Mouse (Mus musculus): Measurements from ENCODE around the gene Rtn2. TPM values are rescaled to one million over a fixed set of nuclear protein-coding genes. Genes with fewer than 3 reads are reported as not detected.

Rtn2 gene
- polyA plus RNA-seq, 1 experiment, result 9.1 TPM

DNA sequence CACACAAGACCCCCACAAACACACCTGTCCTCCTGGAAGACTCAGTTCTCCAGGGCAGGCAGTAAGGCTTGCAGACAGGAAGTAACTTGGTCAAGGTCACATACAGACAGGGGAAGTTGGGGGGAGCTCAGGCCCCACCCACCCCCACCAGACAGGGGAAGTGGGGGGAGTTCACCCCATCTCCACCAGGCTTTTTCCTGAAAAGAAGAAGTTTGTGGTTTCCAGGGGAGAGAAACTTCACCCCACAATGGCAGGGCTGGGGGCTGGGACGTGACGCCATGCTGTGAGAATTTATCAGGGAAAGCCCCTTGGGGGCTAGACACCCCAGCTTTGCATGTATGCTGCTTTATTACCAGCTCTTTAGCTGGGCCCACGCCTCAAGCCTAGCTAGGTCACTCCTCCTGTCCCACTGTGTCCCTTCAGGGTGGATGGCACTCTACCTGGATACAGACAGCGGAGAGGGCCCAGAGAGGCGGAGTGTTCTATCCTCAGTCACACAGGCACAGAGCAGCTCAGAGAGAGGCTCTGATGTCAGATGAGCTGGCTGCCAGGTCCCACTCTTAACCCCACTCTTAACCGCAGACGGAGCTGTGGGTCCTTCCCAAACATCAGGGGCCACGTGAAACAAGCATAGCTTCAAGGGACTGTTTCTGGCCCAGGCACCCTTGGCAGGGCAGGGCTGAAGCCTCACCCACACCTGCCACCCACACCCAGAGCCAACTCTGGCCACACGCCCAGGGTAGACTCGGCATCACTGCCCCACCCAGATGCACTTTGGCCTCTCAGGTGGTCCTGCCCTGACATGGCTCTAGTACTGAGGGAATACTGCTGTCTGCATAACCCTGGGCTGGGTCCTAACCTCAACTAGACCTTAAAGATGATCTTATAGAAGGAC lies 16.2 kb upstream of the Rtn2 start:
- Histone ChIP-seq H3K27me3 (ENCODE audit: control insufficient read depth, insufficient read depth, low read length) (no peaks in the 10 kb centered on the region), H3K27ac (ENCODE audit: insufficient read depth, low read length) (peak overlapping the region; percentile 87), H3K4me3 (ENCODE audit: extremely low read depth, insufficient read depth, insufficient read length) (peak overlapping the region; percentile 20; the same call in 1 of the 2 replicates), H3K4me1 (ENCODE audit: control insufficient read depth, insufficient read depth, insufficient read length) (peaks cover 35% of the 10 kb centered on the region), H3K36me3 (ENCODE audit: control insufficient read depth, insufficient read depth, low read length) (peaks cover 30% of the 10 kb centered on the region)
- peak; percentile 64 to 80 for DNase-seq (ENCODE audit: low read depth in 1 of 2, low spot score in 2 of 2)
- TF ChIP-seq CTCF (IDR thresholded peaks at IDR 0.05; ENCODE audit: extremely low read depth, insufficient read depth, insufficient read length, insufficient replicate concordance) (no peak), POLR2A (IDR thresholded peaks at IDR 0.05; ENCODE audit: low read depth, low read length) (no peak)
- WGBS, result 6% methylated on average over 10 of the region's 10 CpGs

DNA sequence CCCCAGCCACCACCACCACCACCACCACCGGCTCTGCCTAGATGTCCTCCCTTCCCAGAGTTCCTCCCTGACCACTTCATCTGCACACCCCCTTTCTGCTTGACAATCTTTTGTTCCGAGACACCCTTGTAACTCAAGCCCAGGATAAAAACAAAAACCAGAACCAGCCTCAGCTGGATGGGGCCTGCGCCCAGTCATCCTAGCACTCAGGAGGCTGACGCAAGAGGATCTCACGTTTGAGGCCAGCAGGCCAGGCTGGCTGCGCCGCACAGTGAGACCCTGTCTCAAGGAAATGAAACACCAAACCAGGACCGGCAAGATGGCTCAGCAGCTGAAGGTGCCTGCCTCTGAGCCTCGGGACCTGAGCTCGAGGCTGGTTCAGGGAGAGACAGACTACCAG lies 15.4 kb upstream of the Rtn2 start:
- Histone ChIP-seq H3K27me3 (ENCODE audit: control insufficient read depth, insufficient read depth, low read length) (no peaks in the 10 kb centered on the region), H3K4me3 (ENCODE audit: extremely low read depth, insufficient read depth, insufficient read length) (no peak overlapping the region; the same call in 1 of the 2 replicates), H3K27ac (ENCODE audit: insufficient read depth, low read length) (peak overlapping the region; percentile 59), H3K4me1 (ENCODE audit: control insufficient read depth, insufficient read depth, insufficient read length) (peaks cover 35% of the 10 kb centered on the region), H3K36me3 (ENCODE audit: control insufficient read depth, insufficient read depth, low read length) (peaks cover 21% of the 10 kb centered on the region)
- DNase-seq (ENCODE audit: low read depth in 1 of 2, low spot score in 2 of 2), result no peak
- 27% methylated on average over 10 of the region's 10 CpGs for WGBS
- TF ChIP-seq POLR2A (IDR thresholded peaks at IDR 0.05; ENCODE audit: low read depth, low read length) (no peak), CTCF (IDR thresholded peaks at IDR 0.05; ENCODE audit: extremely low read depth, insufficient read depth, insufficient read length, insufficient replicate concordance) (no peak)

DNA sequence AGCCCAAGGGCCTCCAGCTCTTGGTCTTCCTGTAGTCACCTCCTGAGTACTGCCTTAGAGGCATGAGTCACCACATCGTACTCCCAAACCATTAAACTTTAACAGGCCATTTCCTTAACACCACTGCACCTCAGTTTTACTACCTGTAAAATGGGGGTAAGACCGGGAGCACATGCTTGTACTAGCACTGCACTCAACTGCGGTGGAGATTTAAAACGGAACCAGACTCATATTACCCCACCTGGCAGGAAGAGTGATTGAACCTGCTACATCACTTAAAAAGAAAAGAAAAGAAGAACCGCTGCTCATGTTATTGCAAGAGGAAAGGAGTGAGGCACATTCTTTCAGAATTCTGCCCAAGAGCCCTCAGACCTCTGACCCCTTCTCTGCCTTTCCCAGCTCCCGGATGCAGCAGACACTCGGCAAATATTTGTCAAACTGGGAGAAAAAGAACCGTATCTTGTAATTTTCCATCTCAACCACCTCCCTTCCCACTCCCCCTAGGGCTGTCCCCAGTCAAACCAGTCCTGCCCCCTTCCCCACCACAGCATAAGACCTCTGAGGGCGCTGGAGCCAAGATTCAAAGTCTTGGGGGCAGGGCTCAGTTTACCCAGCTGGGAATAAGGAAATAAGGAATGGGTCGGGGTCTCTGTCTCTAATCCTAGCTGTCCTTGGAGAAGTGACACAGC lies 13.3 kb upstream of the Rtn2 start:
- Histone ChIP-seq H3K27me3 (ENCODE audit: control insufficient read depth, insufficient read depth, low read length) (no peaks in the 10 kb centered on the region), H3K4me3 (ENCODE audit: extremely low read depth, insufficient read depth, insufficient read length) (peak overlapping the region; percentile 91), H3K27ac (ENCODE audit: insufficient read depth, low read length) (peak overlapping the region; percentile 86), H3K4me1 (ENCODE audit: control insufficient read depth, insufficient read depth, insufficient read length) (peaks cover 39% of the 10 kb centered on the region), H3K36me3 (ENCODE audit: control insufficient read depth, insufficient read depth, low read length) (peaks cover 8% of the 10 kb centered on the region)
- DNase-seq (ENCODE audit: low read depth in 1 of 2, low spot score in 2 of 2), result no peak
- WGBS, result 7% methylated on average over 10 of the region's 10 CpGs
- TF ChIP-seq POLR2A (IDR thresholded peaks at IDR 0.05; ENCODE audit: low read depth, low read length) (no peak), CTCF (IDR thresholded peaks at IDR 0.05; ENCODE audit: extremely low read depth, insufficient read depth, insufficient read length, insufficient replicate concordance) (no peak)

DNA sequence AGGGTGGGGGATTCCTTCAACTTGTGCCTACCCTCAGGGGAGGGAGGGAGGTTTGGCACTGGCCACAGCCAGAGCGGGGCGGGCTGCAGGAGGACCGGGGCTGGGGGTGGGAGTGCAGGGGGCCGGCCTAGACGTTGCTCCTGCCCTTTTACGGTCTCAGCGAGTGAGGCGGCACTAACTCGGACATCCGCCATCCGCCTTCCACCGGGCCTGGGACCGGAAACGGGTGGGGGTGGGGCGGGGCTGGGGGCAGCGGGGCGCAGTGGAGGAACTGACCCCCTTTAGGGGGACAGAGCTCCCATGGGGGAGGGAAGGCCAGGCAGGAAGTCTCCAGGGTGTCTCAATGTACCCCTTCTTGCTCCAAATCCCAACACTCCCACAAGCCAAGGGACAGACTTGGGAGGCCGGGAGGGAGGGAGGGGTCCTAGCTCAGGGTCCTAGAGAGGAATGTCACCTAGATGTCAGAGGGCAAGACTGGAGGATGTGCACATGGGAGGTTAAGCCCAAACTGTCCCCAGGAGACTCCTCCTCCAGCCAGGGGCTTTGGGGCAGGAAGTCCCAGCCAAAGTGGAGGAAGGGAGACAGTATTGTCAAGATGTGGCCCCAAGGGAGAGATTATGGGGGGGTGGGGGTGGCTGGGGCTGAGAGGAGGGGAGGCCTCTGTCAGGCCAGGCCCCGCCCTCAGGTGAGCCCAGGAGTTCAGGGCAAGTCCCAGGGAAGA lies 12.5 kb upstream of the Rtn2 start:
- peaks cover 37% of the 10 kb centered on the region for H3K4me1 ChIP-seq (ENCODE audit: control insufficient read depth, insufficient read depth, insufficient read length)
- peak; percentile 1; the same call in 1 of the 2 replicates for TF ChIP-seq POLR2A (IDR thresholded peaks at IDR 0.05; ENCODE audit: low read depth, low read length)
- TF ChIP-seq CTCF (IDR thresholded peaks at IDR 0.05; ENCODE audit: extremely low read depth, insufficient read depth, insufficient read length, insufficient replicate concordance), result no peak
- WGBS, result 2% methylated on average over 18 of the region's 19 CpGs
- peak overlapping the region; percentile 96 for H3K27ac ChIP-seq (ENCODE audit: insufficient read depth, low read length)
- peaks cover 3% of the 10 kb centered on the region; the same call in 1 of the 2 replicates for H3K36me3 ChIP-seq (ENCODE audit: control insufficient read depth, insufficient read depth, low read length)
- DNase-seq (ENCODE audit: low read depth in 1 of 2, low spot score in 2 of 2), result peak in 1 of 2 experiments; percentile 65
- peak overlapping the region; percentile 91 for H3K4me3 ChIP-seq (ENCODE audit: extremely low read depth, insufficient read depth, insufficient read length)
- no peaks in the 10 kb centered on the region for H3K27me3 ChIP-seq (ENCODE audit: control insufficient read depth, insufficient read depth, low read length)

DNA sequence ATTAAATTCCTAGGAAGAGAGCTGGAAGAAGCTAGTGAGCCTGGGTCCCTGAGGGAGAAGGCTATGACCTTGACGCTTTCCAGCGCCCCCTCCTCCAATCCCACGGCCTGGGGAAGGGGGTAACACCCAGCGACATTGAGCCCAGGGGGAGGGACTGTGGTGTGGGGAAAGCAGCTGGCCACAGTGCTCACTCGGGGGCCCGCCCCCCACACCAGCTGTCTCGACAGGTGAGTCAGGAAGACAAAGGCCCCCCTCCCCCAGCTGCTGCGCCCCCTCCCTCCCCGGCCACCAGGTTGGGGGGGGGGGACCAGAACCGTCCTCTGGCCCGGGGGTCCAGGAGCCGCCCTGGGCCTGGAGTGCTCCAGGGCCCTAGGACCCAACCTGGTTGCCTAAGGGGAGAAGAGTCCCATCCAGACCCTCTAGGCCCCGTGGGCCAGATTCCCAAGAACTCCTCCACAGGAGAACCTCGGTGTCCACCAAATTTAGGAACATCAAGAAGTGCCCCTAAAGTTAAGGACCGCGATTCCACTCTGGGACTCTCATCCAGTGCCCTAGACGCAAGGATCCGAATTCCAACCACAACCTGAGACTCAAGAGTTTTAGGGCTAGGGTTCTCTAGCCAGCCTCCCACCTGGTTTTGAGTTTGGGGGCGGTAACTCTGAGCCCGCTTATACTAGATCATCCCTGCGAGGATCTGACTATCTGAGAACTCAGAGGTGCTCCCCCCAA lies 11.8 kb upstream of the Rtn2 start:
- WGBS, result 0% methylated on average over 19 of the region's 21 CpGs
- peak in 1 of 2 experiments; percentile 40 for DNase-seq (ENCODE audit: low read depth in 1 of 2, low spot score in 2 of 2)

More for the DNA sequence above, 11.8 kb upstream of the Rtn2 start:
- Histone ChIP-seq H3K27me3 (ENCODE audit: control insufficient read depth, insufficient read depth, low read length) (no peaks in the 10 kb centered on the region), H3K27ac (ENCODE audit: insufficient read depth, low read length) (peak overlapping the region; percentile 96), H3K36me3 (ENCODE audit: control insufficient read depth, insufficient read depth, low read length) (no peaks in the 10 kb centered on the region), H3K4me1 (ENCODE audit: control insufficient read depth, insufficient read depth, insufficient read length) (peaks cover 30% of the 10 kb centered on the region), H3K4me3 (ENCODE audit: extremely low read depth, insufficient read depth, insufficient read length) (peak overlapping the region; percentile 91)
- TF ChIP-seq CTCF (IDR thresholded peaks at IDR 0.05; ENCODE audit: extremely low read depth, insufficient read depth, insufficient read length, insufficient replicate concordance), result no peak
- TF ChIP-seq POLR2A (IDR thresholded peaks at IDR 0.05; ENCODE audit: low read depth, low read length), result no peak
